11 mouse cellular contexts compared by ENCODE assay signal in the genomic region with DNA sequence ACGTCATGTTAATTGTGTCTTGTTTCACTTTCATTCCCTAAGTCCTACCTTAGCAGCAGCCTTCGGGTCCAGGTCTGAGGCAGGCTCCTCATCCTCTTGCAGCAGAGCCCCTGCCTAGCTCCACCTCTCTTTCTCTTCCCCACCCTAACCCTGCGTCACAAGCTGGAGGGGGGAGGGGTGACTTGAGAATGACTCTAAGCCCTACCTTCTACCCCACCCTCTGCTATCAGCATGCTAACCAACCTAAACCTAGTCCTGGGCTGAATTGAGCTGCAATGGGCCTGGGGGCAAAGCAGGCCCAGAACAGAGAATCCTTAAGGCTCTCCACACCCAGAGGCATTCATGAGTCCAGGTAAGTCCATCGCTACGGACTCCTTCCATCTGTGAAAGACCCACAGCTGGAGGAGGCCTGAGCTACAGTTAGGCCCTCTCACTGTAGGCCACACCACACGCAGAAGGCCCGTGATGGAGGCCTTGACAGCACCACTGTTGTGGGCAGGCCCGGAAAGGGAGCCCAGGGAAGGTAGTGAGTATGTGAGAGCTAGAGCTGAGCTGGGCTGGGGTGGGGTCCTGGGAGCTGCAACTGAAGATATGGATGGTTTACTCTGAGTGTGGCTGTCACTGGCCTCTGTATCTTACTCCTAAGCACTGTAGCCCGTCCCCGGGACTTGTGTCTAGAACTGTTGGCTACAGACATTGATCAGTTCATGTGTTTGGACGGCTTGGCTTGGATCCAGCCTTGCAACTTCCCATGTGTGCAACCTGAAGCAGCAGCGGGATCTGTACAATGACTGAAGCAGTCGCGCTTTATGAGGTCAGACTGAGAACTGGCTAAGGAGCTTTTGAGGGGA. TPM values are rescaled to one million over a fixed set of nuclear protein-coding genes. Genes with fewer than 3 reads are reported as not detected.
DNase-seq lines count a peak whose midpoint lies in the region; ATAC-seq lines count a peak whose summit lies in the region.
"Had no signal": no experiment of that assay in that cellular context is flagged by ENCODE, and none has a peak within 500 bp of the region (broad histone marks: within the 10 kb centered on the region; RNA-seq: fewer than 3 reads in every experiment).

No protein-coding gene starts in this region.

- H3K27ac ChIP-seq in intestine, embryonic 16.5 days (ENCODE audit: low read length), result peak overlapping the region; percentile 33
- H3K27ac ChIP-seq in hindbrain, embryonic 12.5 days, result no peak overlapping the region

- no peaks in the 10 kb centered on the region for H3K36me3 ChIP-seq in intestine, embryonic 16.5 days (ENCODE audit: control insufficient read depth, insufficient read depth, low read length)
- H3K36me3 ChIP-seq in hindbrain, embryonic 12.5 days, result no peaks in the 10 kb centered on the region

- H3K9ac ChIP-seq in intestine, embryonic 16.5 days (ENCODE audit: low read depth, low read length), result 0 out of 2 replicates have a peak overlapping the region, but pooled peaks have one; percentile 9
- no peak overlapping the region for H3K9ac ChIP-seq in hindbrain, embryonic 12.5 days

- peaks cover 8% of the 10 kb centered on the region; the same call in 1 of the 2 replicates for H3K4me1 ChIP-seq in intestine, embryonic 16.5 days (ENCODE audit: control insufficient read depth, insufficient read depth, low read length)
- no peaks in the 10 kb centered on the region for H3K4me1 ChIP-seq in hindbrain, embryonic 12.5 days

- no peaks in the 10 kb centered on the region for H3K9me3 ChIP-seq in intestine, embryonic 16.5 days (ENCODE audit: control insufficient read depth, low read length)
- no peaks in the 10 kb centered on the region for H3K9me3 ChIP-seq in hindbrain, embryonic 12.5 days (replicated peaks)

- no peaks in the 10 kb centered on the region for H3K27me3 ChIP-seq in intestine, embryonic 16.5 days (replicated peaks; ENCODE audit: control insufficient read depth, insufficient read depth, low read length)
- no peaks in the 10 kb centered on the region for H3K27me3 ChIP-seq in hindbrain, embryonic 12.5 days

- peak; percentile 85 for ATAC-seq in intestine, embryonic 16.5 days
- peak; percentile 65 for ATAC-seq in megakaryocyte, adult 5-6 weeks (ENCODE audit: poor library complexity, severe bottlenecking)
- ATAC-seq in hindbrain, embryonic 12.5 days (ENCODE audit: low FRiP score), result no peak

- peak overlapping the region; percentile 16; the same call in 1 of the 2 replicates for H3K4me2 ChIP-seq in intestine, embryonic 16.5 days (ENCODE audit: low read depth, low read length)
- no peak overlapping the region for H3K4me2 ChIP-seq in hindbrain, embryonic 12.5 days (replicated peaks)

- 70% methylated on average over 14 of the region's 14 CpGs for WGBS in intestine, embryonic 16.5 days
- WGBS in hindbrain, embryonic 12.5 days, result 88% methylated on average over 14 of the region's 14 CpGs

- no peak overlapping the region for H3K4me3 ChIP-seq in intestine, embryonic 16.5 days (ENCODE audit: low read length)
- H3K4me3 ChIP-seq in hindbrain, embryonic 12.5 days, result no peak overlapping the region

- DNase-seq in urinary bladder, adult 18-20 months (ENCODE audit: low spot score in 2 of 2), result peak; percentile 18 to 36
- DNase-seq in urinary bladder, postnatal 10 days (ENCODE audit: low spot score), result no peak
- peak; percentile 81 to 89 for DNase-seq in thymus, postnatal 36 days
- no peak for DNase-seq in kidney, postnatal 36 days
- DNase-seq in frontal cortex, postnatal 10 days (ENCODE audit: low spot score in 2 of 2), result no peak
- DNase-seq: adrenal gland, postnatal 10 days had no signal

RNA-seq across cellular contexts. Expression of gene Psd4, which starts 18.0 kb away (rescaled TPM):
- 6.1 and 7.2 TPM in 2 replicates for polyA plus RNA-seq in intestine, embryonic 16.5 days (2015; fragmentation: Nextera tagmentation; extraction: Ambion mirVana)
- total RNA-seq in megakaryocyte, adult 5-6 weeks (2015), result 31.0 and 32.2 TPM in 2 replicates
- total RNA-seq in megakaryocyte, adult 5-6 weeks (2017), result 64.7 and 71.7 TPM in 2 replicates
- 1.7 and 2.0 TPM in 2 replicates for polyA plus RNA-seq in hindbrain, embryonic 12.5 days (2016; fragmentation: Nextera tagmentation; extraction: Ambion mirVana)

RNA-seq across cellular contexts. Expression of gene Il1rn, which starts 48.7 kb away (rescaled TPM):
- polyA plus RNA-seq in intestine, embryonic 16.5 days (2015; fragmentation: Nextera tagmentation; extraction: Ambion mirVana), result 0.80 and 1.2 TPM in 2 replicates
- 43.0 and 51.1 TPM in 2 replicates for total RNA-seq in megakaryocyte, adult 5-6 weeks (2015)
- total RNA-seq in megakaryocyte, adult 5-6 weeks (2017), result 35.8 and 35.9 TPM in 2 replicates
- 0.31 TPM in 1 of 2 replicates, not detected in the other for polyA plus RNA-seq in hindbrain, embryonic 12.5 days (2016; fragmentation: Nextera tagmentation; extraction: Ambion mirVana)
- total RNA-seq: layer of hippocampus, postnatal 25 days had no signal
- polyA plus RNA-seq: testis, adult 2 months had no signal

Comparison
In these comparisons a context has a peak if more than half of its experiments do, and no peak if none do; other contexts are left out.
1. DNase-seq: peak in urinary bladder, adult 18-20 months (2 of 2) and thymus, postnatal 36 days (2 of 2); none in urinary bladder, postnatal 10 days (single experiment), kidney, postnatal 36 days (0 of 2) and frontal cortex, postnatal 10 days (0 of 2).